Mouse (Mus musculus) lung, postnatal 0 days (tissue): Measurements from ENCODE around the gene Tmem109.

Experiments used
- CTCF ChIP-seq: IDR thresholded peaks from 2 replicates; pipeline ENCODE4 v1.5.1; 2016; ENCODE audit warnings: antibody characterized with exemption, mild to moderate bottlenecking
- EP300 ChIP-seq: IDR thresholded peaks from 2 replicates; pipeline ENCODE4 v1.6.1; 2016; ENCODE audit warnings: antibody characterized with exemption, mild to moderate bottlenecking, control low read depth

DNA sequence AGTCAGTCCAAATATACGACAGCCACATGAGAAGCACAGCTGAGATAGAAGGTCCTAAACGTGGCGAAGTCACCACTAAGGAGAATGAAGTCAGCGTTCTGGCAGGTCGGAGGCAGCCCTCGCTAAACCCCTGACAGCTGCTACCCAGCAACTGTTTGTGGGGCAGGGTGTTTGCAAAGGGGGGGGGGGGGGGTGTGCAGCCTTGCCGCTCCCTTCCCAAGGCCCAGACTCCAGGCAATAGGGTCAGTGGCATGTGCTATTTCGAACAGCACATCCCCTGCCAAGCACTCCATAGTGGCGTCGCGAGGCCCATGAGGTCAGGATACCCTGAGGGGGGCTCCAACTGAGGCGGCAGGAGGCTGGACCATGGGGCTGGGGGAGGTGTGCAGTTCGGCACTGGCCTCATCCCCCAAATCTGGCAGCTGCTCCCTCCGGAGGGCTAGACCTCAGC, 801 bp downstream of the Tmem109 start:
- TF ChIP-seq CTCF (no peak), EP300 (no peak)
